Mouse (Mus musculus) neural tube, embryonic 10.5 days (tissue): ENCODE measurements around the gene Acvr1c.

Experiments
- DNase-seq: peaks from one replicate; pipeline ENCODE4 v3.0.0-alpha.2; 2017; ENCODE audit warnings: low spot score; ENCODE audit errors: extremely low spot score

The Acvr1c gene

DNA sequence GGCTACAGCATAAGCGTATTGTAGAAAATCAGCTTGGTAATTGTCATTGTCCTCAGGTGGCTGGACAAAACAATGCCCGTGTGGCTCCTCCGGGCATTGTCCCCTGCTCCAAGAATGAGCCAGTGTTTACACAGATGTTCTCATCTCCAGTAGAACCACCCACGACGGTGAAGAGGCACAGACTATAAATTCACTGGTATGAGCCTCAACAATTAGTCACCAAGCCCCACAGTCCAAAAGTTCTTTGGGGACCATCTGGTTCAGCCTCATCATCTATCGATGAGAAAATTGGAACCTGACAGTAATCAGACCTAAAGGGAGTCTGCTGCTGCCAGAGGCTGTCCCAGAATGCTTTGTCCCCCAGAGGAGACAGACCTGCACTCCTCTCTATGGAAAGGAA is 68.4 kb downstream of the Acvr1c start:
- DNase-seq = no peak

DNA sequence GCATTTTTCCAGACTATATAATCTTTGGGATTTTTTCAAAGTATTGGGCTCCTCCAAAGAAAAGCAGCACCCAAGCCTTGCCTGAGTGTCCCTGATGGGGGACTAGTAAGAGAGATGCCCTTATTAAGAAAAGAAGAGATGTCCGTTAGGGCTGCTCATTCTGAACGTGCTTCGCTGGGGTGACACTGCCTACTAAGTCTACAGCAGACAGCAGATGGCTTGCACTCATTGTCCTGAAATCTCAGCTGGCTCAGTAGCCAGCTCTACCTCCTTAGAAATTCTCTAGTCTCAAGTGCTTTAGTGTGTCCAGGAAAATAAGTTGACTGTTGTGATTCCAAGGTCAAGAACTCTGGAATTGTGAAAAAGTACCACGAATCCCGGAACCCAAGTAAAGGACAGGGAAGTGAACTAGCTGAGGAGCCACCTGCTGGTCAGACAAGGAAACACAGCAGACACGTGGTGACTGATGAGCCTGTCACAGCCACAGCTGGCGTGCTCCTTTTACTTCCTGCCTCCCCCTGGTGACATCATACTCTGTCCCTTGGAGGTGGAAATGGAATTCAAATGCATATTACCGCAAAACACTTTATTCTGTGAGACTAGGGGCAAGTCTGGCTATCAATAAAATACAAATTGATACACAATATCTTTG is 75.3 kb downstream of the Acvr1c start:
- peak; percentile 61 for DNase-seq

DNA sequence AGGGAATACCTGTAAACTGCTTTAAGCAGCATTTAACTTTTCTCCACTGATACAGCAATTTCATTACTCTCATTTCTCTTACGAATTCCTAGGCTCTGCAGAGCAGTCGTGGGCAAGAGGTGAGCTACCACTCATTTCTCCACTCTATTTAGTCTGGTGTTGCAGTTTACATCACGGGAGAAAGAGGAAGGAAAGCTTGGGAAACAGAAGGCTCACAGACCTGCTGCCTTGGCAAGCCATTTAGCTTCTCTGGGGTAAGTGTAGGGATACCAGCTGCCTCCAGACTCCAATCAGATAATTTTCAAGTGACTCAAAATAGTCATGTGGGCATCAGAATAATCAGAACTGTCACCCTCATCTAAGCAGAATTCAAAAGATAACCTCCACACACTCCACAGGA is 76.6 kb downstream of the Acvr1c start:
- no peak for DNase-seq

DNA sequence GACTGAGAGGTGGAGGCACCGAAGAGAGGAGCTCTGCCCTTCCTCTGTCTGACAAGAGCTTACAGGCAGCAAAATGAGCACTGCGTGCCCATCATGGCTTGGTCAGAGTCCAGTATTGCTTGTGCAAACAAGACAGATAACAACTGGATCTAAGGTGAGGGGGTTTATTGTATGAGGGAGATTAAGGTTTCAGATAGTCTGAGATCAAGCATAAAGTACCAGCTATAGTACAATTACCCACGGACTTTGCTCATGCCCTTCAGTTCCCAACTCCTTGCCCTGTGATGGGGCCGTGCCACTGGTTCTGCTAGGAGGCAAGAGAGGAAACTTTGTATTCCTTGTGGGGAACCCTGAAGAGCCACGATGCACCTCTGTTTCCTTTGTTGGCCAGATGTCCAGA is 78.5 kb downstream of the Acvr1c start:
- DNase-seq = no peak

DNA sequence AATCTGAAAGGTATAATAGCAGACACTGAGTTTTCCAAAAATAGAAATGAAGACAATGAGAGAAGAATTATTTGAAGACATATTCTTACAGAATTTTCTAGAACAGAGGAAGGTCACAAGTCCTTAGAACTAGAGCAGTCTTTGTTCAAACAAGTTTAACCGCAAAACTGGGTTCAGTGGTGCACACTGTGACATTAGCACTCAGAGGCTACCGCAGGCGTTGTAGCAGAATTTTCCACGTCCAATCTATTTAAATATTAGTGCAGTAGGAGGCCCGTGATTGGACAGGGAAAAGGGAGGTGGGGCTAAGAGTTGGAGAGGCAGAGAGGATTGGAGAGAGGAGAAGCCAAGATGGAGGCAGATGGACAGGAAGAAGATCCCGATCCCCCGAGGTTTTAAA is 81.2 kb downstream of the Acvr1c start:
- DNase-seq = no peak

DNA sequence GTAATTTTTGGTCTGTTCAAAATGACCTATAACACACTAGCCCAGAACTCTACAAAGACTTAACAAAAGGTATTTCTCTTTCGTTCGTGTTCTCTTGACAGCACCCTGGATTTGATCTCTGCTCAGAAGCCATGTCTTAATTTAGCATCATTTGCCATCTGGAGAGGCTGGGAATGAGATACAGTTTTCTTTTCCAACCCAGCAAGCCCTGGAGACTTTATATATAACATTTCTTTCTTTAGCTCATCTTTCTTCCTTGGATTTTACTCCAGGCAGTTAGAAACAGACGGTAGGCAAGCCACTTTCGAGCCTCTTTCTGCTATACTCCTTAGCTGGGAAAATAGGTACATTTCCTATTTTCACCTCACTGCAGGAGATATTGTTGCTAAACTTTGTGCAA is 117.1 kb downstream of the Acvr1c start:
- DNase-seq = no peak

DNA sequence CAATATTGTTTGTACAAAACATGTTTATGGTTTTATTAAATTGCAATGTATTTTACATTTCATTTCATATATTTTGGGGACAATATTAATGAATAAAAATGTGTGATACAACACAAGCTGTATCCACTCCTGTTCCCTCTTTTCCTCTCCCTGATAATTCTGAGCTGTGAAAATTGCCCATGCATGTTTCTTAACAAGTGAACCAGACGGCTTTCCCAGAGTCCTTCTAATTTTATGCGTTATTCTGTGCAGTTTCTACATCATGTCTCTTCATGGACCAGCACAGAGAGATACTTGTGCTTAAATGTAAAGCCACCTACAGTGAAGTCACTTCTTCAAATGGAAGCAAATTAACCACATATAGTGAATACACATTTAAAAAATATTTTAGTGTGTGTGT is 120.2 kb downstream of the Acvr1c start:
- no peak for DNase-seq
